Mouse (Mus musculus): ENCODE measurements around the gene Lmo7.

Gene Lmo7

DNA sequence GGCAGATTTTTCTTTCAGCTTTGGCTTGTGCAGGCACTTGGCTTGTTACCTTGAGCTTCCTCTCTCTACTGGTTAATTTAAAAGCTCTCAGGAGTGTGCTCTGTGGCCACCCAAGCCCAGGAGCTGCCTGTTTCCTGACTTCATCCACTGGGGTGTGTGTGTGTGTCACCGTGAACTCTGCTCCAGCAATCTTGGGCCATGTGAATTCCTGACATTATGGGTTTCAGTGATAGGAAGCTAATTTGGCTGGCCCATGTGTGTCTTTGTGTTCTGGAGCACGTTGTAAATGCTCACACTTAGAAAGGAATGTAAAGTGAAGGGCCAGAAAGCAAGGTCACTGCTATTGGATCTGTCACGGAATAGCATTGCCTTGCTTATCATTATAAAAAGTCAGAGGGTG is 143.1 kb downstream of the Lmo7 start:
- DNase-seq (ENCODE audit: low read depth in 1 of 2, low spot score in 2 of 2): no peak

- no peak for DNase-seq (ENCODE audit: low read depth in 1 of 2, low spot score in 2 of 2)
Observed at GRCm38 (mm10) chr14:101878346-101879049, 148.7 kb downstream of the Lmo7 start.

DNA sequence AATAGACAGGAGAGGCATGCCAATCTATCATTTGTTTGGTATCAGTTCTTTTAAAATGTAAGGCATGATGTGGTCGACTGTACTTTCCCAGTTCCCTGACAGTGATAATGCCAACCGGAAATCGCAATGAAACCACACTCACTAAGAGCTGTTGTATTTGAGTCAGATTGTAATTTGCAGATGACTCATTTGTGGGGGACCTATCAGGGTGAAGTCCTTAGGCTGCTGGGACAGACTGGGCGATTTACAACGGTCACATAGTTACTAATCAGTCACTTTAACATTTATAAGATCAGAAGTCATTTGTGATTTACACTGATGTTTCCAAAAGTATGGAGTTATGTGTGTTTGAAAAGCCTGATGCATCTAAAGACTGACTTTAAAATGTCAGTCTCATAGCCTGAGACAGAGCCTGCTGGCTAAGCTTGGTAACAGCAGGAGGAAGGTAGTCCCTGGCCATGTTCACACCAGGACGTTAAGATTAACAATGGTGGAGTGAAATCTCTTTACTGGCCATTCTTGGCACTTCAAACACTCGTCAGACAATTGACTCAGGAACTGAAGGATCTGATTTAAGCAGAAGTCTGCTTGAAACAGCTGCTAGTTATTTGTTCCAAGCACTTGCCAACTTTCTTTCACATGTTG is 149.4 kb downstream of the Lmo7 start:
- no peak for DNase-seq (ENCODE audit: low read depth in 1 of 2, low spot score in 2 of 2)

- DNase-seq (ENCODE audit: low read depth in 1 of 2, low spot score in 2 of 2): no peak
Observed at GRCm38 (mm10) chr14:101882966-101883365, 153.2 kb downstream of the Lmo7 start.

DNA sequence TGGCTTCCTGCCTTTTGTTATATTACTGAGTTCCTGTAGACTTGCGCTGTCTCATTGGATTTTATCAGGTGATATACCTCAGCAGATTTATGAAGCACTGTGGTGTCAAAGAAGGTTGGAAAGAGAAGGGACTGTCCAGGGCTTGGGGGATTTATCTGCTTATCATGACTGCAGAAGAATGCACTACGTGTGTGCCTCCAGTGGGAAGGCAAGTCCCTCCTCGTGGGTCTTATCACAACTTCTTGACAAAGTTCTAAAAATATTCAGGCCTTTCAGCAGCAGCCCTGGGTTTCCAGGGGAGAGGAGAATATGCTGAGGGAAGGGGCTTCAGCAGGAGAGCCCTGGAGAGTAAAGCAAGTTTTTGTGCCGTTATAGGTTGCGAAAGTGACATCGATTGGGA is 154.0 kb downstream of the Lmo7 start:
- DNase-seq (ENCODE audit: low read depth in 1 of 2, low spot score in 2 of 2): no peak

DNA sequence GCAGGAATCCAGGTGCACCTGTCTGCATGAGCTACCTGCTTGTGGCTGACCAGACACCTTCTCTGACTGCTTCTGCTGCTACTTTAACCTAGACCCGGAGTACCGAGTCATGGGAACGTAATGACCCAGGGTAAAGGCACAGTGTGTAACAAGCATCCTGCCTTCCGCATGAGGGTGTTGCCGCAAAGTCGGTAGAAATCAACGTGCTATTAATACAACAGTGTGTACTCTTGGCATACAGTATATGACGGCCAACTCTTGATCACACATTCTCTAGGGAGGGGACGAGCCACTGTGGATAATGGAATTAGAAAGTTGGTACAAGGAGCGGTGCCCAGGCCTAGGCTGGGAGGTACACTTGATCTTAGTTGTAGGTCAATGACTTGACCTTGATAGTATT is 156.6 kb downstream of the Lmo7 start:
- no peak for DNase-seq (ENCODE audit: low read depth in 1 of 2, low spot score in 2 of 2)

GRCm38 (mm10) chr14:101891903-101892448 is 162.2 kb downstream of the Lmo7 start:
- no peak for DNase-seq (ENCODE audit: low read depth in 1 of 2, low spot score in 2 of 2)

DNA sequence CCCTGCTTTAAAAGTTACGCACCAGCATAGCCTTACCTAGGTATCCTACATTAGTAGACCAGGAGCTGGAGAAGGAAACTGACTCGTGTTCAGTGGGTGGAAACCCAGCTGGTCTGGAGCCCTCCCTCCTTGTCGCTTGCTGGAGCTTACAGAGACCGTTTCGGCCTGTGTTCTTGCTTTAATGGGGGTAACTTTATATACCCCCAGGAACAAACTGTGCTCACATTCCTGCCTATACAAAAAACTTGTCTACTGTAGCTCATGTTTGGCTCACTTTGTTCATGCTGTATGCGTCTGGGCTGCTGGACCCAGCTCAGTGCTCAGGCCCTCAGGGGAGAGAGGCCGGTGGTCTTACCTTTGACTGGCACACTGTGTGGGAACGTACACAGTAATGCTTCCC is 162.7 kb downstream of the Lmo7 start:
- no peak for DNase-seq (ENCODE audit: low read depth in 1 of 2, low spot score in 2 of 2)

- DNase-seq (ENCODE audit: low read depth in 1 of 2, low spot score in 2 of 2): no peak
Observed at GRCm38 (mm10) chr14:101893215-101893614, 163.5 kb downstream of the Lmo7 start.

GRCm38 (mm10) chr14:101898250-101898649 is 168.5 kb downstream of the Lmo7 start:
- DNase-seq (ENCODE audit: low read depth in 1 of 2, low spot score in 2 of 2): no peak

GRCm38 (mm10) chr14:101901496-101901895 is 171.7 kb downstream of the Lmo7 start:
- no peak for DNase-seq (ENCODE audit: low read depth in 1 of 2, low spot score in 2 of 2)

GRCm38 (mm10) chr14:101901976-101902375 is 172.2 kb downstream of the Lmo7 start:
- DNase-seq (ENCODE audit: low read depth in 1 of 2, low spot score in 2 of 2): no peak

GRCm38 (mm10) chr14:101903722-101904121 is 174.0 kb downstream of the Lmo7 start:
- DNase-seq (ENCODE audit: low read depth in 1 of 2, low spot score in 2 of 2): no peak

DNA sequence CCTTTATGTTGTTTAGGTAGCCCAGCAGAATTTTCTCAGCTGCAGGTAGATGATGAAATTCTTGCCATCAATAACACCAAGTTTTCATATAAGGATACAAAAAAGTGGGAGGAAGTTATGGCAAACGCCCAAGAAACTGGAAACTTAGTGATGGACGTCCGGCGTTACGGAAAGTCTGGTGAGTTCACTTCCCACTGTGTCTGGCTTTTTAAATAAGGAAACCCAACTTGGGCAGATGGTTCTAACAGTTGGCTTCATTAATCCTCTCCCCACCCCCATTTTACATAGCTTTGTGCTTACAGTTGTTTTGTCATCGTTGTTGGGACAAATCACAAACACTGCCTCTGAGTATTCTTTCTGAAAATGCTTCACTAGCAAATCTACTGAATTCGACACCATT is 182.2 kb downstream of the Lmo7 start:
- no peak for DNase-seq (ENCODE audit: low read depth in 1 of 2, low spot score in 2 of 2)

DNA sequence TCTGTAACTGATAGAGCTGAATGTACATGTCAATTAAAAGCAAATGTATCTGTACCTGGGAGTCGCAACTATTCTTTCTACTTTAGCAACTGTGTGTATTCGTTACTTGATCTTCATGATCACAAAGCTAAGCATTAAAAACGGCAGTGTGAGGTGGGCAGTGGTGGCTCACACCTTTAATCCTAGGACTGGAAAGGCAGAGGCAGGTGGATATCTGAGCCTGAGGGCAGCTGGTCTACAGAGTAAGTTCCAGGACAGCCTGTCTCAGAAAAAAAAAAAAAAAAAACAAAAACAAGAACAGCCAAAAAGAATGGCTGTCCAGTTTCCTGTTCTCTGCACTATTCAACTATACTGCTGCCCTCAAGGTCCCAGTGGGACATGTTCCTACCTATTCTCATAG is 182.6 kb downstream of the Lmo7 start:
- DNase-seq (ENCODE audit: low read depth in 1 of 2, low spot score in 2 of 2): no peak

GRCm38 (mm10) chr14:101914321-101914720 is 184.6 kb downstream of the Lmo7 start:
- no peak for DNase-seq (ENCODE audit: low read depth in 1 of 2, low spot score in 2 of 2)

DNA sequence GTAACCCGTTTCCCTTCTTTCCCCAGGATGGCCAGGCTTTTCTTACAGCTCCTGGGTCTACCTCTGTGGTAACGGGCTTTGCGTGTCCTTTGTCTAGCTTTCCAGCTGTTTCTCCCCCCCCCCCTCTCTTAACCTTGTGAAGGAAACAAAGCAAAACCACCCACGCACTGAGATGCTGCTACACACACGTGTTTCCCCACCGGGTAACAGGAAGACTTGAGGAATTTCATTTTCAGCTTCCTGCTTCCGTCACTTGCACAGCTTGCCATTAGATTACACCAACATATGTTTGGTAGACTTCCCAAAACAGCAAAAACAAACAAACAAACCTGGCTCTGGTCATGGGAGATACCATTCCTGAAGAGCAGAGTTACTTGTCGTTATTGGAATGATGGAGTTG is 186.1 kb downstream of the Lmo7 start:
- no peak for DNase-seq (ENCODE audit: low read depth in 1 of 2, low spot score in 2 of 2)

DNA sequence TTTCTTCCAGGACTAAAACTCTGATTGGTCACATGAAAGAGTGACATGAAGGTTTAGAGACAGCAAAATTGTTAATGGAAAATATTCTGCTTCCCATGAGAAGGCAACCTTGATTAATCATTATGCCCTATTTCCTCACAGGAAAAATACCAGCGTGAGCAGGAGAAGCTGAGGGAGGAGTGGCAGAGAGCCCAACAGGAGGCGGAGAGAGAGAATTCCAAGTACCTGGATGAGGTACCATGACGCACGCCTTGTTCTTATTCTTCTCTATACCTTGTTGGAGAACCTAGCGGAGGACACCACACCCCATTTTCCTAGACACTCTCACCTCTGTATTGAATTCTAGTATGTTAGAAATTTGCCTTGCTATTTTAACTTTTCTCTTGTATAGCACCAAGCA is 188.7 kb downstream of the Lmo7 start:
- no peak for DNase-seq (ENCODE audit: low read depth in 1 of 2, low spot score in 2 of 2)

GRCm38 (mm10) chr14:101927646-101928244 is 198.0 kb downstream of the Lmo7 start:
- DNase-seq (ENCODE audit: low read depth in 1 of 2, low spot score in 2 of 2): no peak

GRCm38 (mm10) chr14:101930576-101931447 is 201.1 kb downstream of the Lmo7 start:
- no peak for DNase-seq (ENCODE audit: low read depth in 1 of 2, low spot score in 2 of 2)

GRCm38 (mm10) chr14:101931448-101931750 is 201.6 kb downstream of the Lmo7 start:
- no peak for DNase-seq (ENCODE audit: low read depth in 1 of 2, low spot score in 2 of 2)

GRCm38 (mm10) chr14:101933551-101933950 is 203.8 kb downstream of the Lmo7 start:
- DNase-seq (ENCODE audit: low read depth in 1 of 2, low spot score in 2 of 2): no peak

Measured in monocyte, adult 2 months (primary cell).